Mouse (Mus musculus) gastrocnemius, postnatal 14 days (tissue): Measurements from ENCODE around the gene Lyrm4. TPM values are rescaled to one million over a fixed set of nuclear protein-coding genes. Genes with fewer than 3 reads are reported as not detected.

Source experiments
- DNase-seq: peaks from one replicate; pipeline ENCODE4 v3.0.0; 2021; ENCODE audit warnings: mixed read lengths
- intact Hi-C: fragments of 180-260 bp; cut with DNase I; formaldehyde crosslinking; loops from one replicate; pipeline ENCODE4 v1.15.1; 2025; ENCODE audit warnings: low total_unique reads
- total RNA-seq, 2 experiments: library from RNA; stranded (reverse); gene quantifications; 2 replicates each; pipeline ENCODE4 v1.2.3; 2021

Lyrm4 gene
- total RNA-seq, 2 experiments from 2014 or later: 4.4 to 5.2 TPM

DNA sequence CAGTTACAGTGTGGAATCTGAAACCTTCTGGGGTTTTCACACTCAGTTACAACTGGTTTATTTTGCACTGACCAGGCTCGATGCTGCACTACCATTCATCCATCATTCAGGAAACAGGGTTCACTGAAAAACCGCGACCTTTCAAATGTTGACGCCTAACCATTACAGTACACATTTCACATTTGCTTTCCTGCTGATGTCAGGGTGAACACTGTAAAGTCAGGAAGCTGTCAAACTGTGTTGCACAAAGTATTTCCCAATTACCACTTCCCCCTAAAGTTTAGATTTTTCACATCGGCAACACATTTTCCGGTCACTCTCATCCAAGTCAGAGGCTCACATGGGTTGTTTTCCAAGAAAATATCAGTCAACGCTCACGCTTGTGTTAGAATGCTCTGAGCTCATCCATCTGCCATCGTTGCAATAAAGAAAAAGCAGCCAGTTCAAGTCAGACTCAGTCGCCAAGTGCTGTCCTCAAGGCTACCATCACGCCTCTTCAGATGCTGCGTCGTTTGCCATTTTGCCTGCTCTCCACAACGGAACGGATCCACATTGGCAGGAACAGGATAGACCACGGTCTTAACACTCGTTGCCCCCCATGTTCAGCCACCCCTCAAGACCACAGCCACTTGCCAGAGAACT is 167.4 kb downstream of the Lyrm4 start:
- intact Hi-C loops: loop anchor here (5.0 kb wide), 1 partner anchor 178 kb away; no protein-coding TSS in a partner anchor
- DNase-seq: no peak

DNA sequence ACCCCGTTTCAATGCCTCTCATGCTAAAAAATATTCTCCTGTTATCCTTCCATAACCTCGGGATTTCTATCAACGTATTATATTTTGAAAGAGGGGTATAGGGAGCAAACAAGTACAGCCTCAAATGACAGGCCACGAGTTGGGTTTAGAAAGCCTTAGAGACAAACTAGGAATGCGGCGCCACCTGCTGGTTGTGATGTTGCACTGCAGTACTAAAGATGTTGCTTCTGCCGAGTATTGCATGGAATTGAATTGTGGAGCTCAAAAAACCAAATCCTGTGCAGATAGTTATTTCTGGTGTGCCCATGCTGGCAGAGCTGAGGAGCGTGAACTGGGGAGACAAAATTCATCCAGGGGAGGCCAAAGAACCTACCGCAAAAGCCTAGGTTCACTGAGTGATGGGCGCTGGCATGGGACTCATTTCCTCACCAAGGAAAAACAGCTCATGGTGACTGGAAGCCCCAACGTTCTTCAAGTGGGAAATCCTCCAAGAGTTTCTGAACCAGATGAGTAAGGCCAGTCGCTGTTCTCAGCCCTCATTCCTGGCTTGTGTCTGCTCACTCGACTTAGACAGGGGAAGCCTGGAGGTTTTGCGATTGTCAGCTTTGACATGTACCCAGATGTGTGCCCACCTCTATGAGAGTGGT is 169.8 kb downstream of the Lyrm4 start:
- intact Hi-C loops: loop anchor here (5.0 kb wide), 1 partner anchor 175 kb away; no protein-coding TSS in a partner anchor
- peak; percentile 74 for DNase-seq

GRCm38 (mm10) chr13:35946659-35947353 is 170.5 kb downstream of the Lyrm4 start:
- intact Hi-C loops: loop anchor here (5.0 kb wide), 1 partner anchor 175 kb away; no protein-coding TSS in a partner anchor

DNA sequence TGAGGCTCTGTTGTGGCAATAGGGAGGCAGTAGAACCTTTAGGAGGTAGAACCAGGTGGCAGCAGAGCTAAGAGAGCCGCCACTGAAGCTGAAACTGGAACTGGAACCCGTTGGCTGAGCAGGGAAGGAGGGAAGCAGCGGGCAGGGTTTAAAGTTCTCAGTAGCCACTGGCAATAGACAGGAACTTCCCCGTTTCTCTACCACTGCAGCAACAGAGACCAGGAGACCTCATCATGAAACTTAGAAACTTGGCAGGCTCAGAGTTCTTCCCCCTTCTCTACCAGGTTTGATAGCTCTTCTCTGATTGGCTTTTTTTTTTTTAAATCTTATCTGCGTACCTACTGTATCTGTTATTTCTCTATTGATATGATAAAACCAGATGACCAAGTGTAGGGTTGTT is 176.4 kb downstream of the Lyrm4 start:
- DNase-seq: no peak
- intact Hi-C loops: no loop called here

More at GRCm38 (mm10) chr13:35946659-35947353, 170.5 kb downstream of the Lyrm4 start:
- DNase-seq: no peak

DNA sequence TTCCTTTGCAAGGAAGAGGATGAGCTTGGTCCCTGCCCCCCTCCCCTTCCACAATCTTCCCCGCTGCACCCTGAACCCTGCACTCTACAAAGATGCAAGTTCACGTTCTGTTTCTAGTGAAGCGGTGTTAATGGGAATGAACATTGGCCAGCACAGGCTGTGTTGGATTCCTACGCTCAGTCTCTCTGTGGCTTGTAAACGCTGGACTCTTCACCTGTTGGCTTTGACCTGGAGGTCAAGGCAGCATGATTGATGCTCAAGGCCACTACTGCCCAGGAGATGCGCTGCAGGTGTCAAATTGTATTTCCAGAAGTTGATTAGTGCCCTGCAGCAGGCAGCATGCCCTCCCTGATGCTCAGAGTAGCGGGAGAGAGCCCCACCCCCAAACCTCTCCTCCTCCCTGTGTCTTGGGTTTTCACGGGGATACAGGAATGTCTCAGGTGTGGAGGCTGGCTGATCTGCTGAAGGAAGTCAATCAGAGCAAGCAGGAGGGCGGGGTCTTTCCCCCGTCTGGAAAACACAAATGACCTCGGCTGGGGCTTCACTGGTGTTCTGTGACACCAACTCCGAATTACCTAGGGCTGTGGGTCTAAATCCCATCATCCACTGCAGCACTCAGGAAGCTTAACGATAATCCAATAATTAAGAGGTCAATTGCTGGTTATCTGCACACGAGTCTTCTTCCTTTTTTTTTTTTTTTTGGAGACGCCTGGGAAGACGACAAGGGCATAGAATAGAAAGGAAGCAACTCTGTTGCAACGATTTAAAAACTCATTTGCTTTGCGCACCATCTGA is 177.3 kb downstream of the Lyrm4 start:
- DNase-seq: no peak
- intact Hi-C loops: no loop called here

- DNase-seq: no peak
- intact Hi-C loops: no loop called here
Observed at GRCm38 (mm10) chr13:35937991-35938390, 179.3 kb downstream of the Lyrm4 start.

Other genes with a start within 250 kb of the Lyrm4 start
- gene Rpp40, start 211.2 kb downstream of the Lyrm4 start, total RNA-seq: 10 to 100 TPM; 12.4 to 15.8 TPM
- gene Ppp1r3g, start 158.7 kb downstream of the Lyrm4 start, total RNA-seq: not detected
- gene Fars2, start 114 bp downstream of the Lyrm4 start, total RNA-seq: 10 to 100 TPM; 36.5 to 37.9 TPM